Mouse (Mus musculus) mature B cell (primary cell): Measurements from ENCODE around the gene AL607142.1.

Experiments
- in situ Hi-C: fragments of 300-500 bp; cut with MboI; formaldehyde crosslinking; loops from 2 replicates; pipeline ENCODE4 v1.14.3; 2019

AL607142.1 gene

GRCm38 (mm10) chr4:120057529-120057928 lies 7.3 kb upstream of the AL607142.1 start:
- in situ Hi-C loops = no loop called here

- in situ Hi-C loops = no loop called here
Measured at GRCm38 (mm10) chr4:120058157-120058556, 6.6 kb upstream of the AL607142.1 start.

- in situ Hi-C loops = no loop called here
Measured at GRCm38 (mm10) chr4:120058794-120059193, 6.0 kb upstream of the AL607142.1 start.

GRCm38 (mm10) chr4:120061727-120062126 lies 3.1 kb upstream of the AL607142.1 start:
- in situ Hi-C loops = no loop called here

- in situ Hi-C loops = no loop called here
Measured at GRCm38 (mm10) chr4:120062198-120062597, 2.6 kb upstream of the AL607142.1 start.

- in situ Hi-C loops = no loop called here
Measured at GRCm38 (mm10) chr4:120062754-120063153, 2.0 kb upstream of the AL607142.1 start.

GRCm38 (mm10) chr4:120063353-120064124 lies 1.3 kb upstream of the AL607142.1 start:
- in situ Hi-C loops = no loop called here

GRCm38 (mm10) chr4:120066841-120067591 lies 2.2 kb downstream of the AL607142.1 start:
- in situ Hi-C loops = no loop called here

GRCm38 (mm10) chr4:120067592-120068235 lies 2.9 kb downstream of the AL607142.1 start:
- in situ Hi-C loops = no loop called here

- in situ Hi-C loops = no loop called here
Measured at GRCm38 (mm10) chr4:120068883-120069581, 4.2 kb downstream of the AL607142.1 start.

- in situ Hi-C loops = no loop called here
Measured at GRCm38 (mm10) chr4:120069582-120069980, 4.8 kb downstream of the AL607142.1 start.

GRCm38 (mm10) chr4:120071411-120071810 lies 6.6 kb downstream of the AL607142.1 start:
- in situ Hi-C loops = no loop called here

GRCm38 (mm10) chr4:120071842-120072507 lies 7.2 kb downstream of the AL607142.1 start:
- in situ Hi-C loops = no loop called here

- in situ Hi-C loops = no loop called here
Measured at GRCm38 (mm10) chr4:120074061-120074460, 9.3 kb downstream of the AL607142.1 start.

GRCm38 (mm10) chr4:120077322-120077721 lies 12.5 kb downstream of the AL607142.1 start:
- in situ Hi-C loops = no loop called here

- in situ Hi-C loops = no loop called here
Measured at GRCm38 (mm10) chr4:120082527-120082926, 17.7 kb downstream of the AL607142.1 start.

GRCm38 (mm10) chr4:120083700-120084099 lies 18.9 kb downstream of the AL607142.1 start:
- in situ Hi-C loops = no loop called here

- in situ Hi-C loops = no loop called here
Measured at GRCm38 (mm10) chr4:120089536-120089935, 24.7 kb downstream of the AL607142.1 start.

- in situ Hi-C loops = no loop called here
Measured at GRCm38 (mm10) chr4:120091997-120092783, 27.4 kb downstream of the AL607142.1 start.

- in situ Hi-C loops = no loop called here
Measured at GRCm38 (mm10) chr4:120096935-120097334, 32.1 kb downstream of the AL607142.1 start.
